Comparison of ENCODE assay signal across 9 mouse cellular contexts in the genomic region with DNA sequence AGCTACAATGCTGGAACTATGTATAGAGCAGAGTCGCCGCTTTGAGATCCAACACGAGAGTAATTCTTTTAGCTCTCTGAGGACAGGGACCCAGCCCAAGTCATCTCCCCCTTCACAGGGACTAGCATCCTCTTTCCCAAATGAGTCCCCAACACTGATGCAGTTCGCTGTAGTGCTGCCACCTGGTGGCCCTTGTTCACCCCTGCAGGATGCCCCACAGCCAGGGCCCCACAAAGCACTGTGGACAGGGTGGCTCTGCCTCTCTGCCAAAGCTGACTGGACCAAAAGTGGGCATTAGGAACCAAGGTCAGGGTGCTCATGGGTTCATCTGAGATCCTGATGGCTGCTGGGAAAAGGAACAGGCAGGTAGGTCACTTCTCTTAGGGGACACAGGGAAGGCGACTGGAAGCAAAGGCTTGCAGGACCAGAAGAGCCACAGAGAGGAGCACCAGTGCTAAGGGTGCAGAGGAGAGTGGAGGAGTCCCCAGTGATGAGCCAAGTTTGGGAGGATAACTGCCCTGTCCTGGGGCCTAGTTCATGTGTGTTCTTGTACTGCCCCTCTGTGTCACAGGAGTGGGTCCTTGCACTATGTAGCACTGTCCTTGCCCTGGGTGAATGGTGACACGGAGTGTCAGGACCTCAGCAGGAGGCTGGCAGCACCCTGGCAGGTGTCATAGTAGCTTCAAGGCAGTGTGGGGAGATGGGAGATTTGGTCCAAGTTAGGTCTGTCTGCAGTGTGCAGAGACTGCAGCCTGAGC. TPM values are rescaled to one million over a fixed set of nuclear protein-coding genes. Genes with fewer than 3 reads are reported as not detected.
DNase-seq lines count a peak whose midpoint lies in the region; ATAC-seq and TF ChIP-seq lines count a peak whose summit lies in the region.
"Had no signal": no experiment of that assay in that cellular context is flagged by ENCODE, and none has a peak within 500 bp of the region (broad histone marks: within the 10 kb centered on the region; RNA-seq: fewer than 3 reads in every experiment).

No protein-coding gene starts in this region.

- no peaks in the 10 kb centered on the region for H3K27me3 ChIP-seq in embryonic facial prominence, embryonic 10.5 days (replicated peaks; ENCODE audit: low read depth, poor library complexity, severe bottlenecking)
- H3K27me3 ChIP-seq in hindbrain, embryonic 13.5 days = no peaks in the 10 kb centered on the region
- H3K27me3 ChIP-seq in liver, adult 2 months (ENCODE audit: control insufficient read depth, insufficient read depth, low read length) = no peaks in the 10 kb centered on the region

- no peak for TF ChIP-seq POLR2A in liver, adult 2 months (IDR thresholded peaks at IDR 0.05; ENCODE audit: extremely low read depth, insufficient read depth, low read length)

- peak; percentile 23; the same call in 1 of the 2 replicates for ATAC-seq in hindbrain, embryonic 13.5 days (ENCODE audit: low FRiP score)
- ATAC-seq in monocyte, adult 5-6 weeks (replicated peaks; ENCODE audit: insufficient number of reproducible peaks, low FRiP score, low TSS enrichment, poor library complexity, severe bottlenecking) = peak; percentile 53; the same call in 1 of the 2 replicates

- 48% methylated on average over 6 of the region's 6 CpGs for WGBS in embryonic facial prominence, embryonic 10.5 days
- 57% methylated on average over 6 of the region's 6 CpGs for WGBS in hindbrain, embryonic 13.5 days
- WGBS in liver, adult 2 months = 66% methylated on average over 6 of the region's 6 CpGs

- H3K4me1 ChIP-seq in embryonic facial prominence, embryonic 10.5 days = peaks cover 17% of the 10 kb centered on the region
- peaks cover 36% of the 10 kb centered on the region for H3K4me1 ChIP-seq in hindbrain, embryonic 13.5 days (replicated peaks)
- H3K4me1 ChIP-seq in liver, adult 2 months (ENCODE audit: control insufficient read depth, insufficient read depth, low read length) = peaks cover 8% of the 10 kb centered on the region

- DNase-seq in left cerebral cortex, adult 2 months (ENCODE audit: extremely low spot score in 1 of 2, low spot score in 2 of 2) = peak; percentile 62 to 65
- no peak for DNase-seq in left cerebral cortex, adult 11 months (ENCODE audit: low spot score)
- peak; percentile 55 for DNase-seq in T-cell, adult 2 months (ENCODE audit: low spot score)
- DNase-seq in embryonic facial prominence, embryonic 10.5 days (ENCODE audit: low spot score) = peak; percentile 69
- no peak for DNase-seq in liver, adult 2 months (ENCODE audit: extremely low read depth, low read depth, low spot score)
- peak; percentile 64 for DNase-seq in thymus, postnatal 25 days

- no peak overlapping the region for H3K4me3 ChIP-seq in left cerebral cortex, adult 2 months
- no peak overlapping the region for H3K4me3 ChIP-seq in embryonic facial prominence, embryonic 10.5 days
- H3K4me3 ChIP-seq in hindbrain, embryonic 13.5 days = no peak overlapping the region
- H3K4me3 ChIP-seq in liver, adult 2 months (ENCODE audit: insufficient read depth, low read depth, low read length) = no peak overlapping the region
- H3K4me3 ChIP-seq: erythroblast, embryonic 14.5 days had no signal

- H3K4me2 ChIP-seq in hindbrain, embryonic 13.5 days = no peak overlapping the region

- no peak overlapping the region for H3K9ac ChIP-seq in hindbrain, embryonic 13.5 days
- H3K9ac ChIP-seq in liver, adult 2 months (ENCODE audit: low read depth, low read length) = no peak overlapping the region

- 0 out of 2 replicates have a peak, but pooled peaks cover 3% of the 10 kb centered on the region for H3K9me3 ChIP-seq in embryonic facial prominence, embryonic 10.5 days
- no peaks in the 10 kb centered on the region for H3K9me3 ChIP-seq in hindbrain, embryonic 13.5 days

- intact Hi-C loops in left cerebral cortex, adult 2 months (cut with DNase I) = loop anchor here (1.0 kb wide), 2 partner anchors 61 to 108 kb away; no protein-coding TSS in a partner anchor

- H3K79me2 ChIP-seq in liver, adult 2 months (ENCODE audit: control insufficient read depth, insufficient read depth, low read length) = peaks cover 8% of the 10 kb centered on the region

- H3K27ac ChIP-seq in left cerebral cortex, adult 2 months = 0 out of 2 replicates have a peak overlapping the region, but pooled peaks have one; percentile 36
- H3K27ac ChIP-seq in embryonic facial prominence, embryonic 10.5 days (replicated peaks) = no peak overlapping the region
- no peak overlapping the region; the same call in 1 of the 2 replicates for H3K27ac ChIP-seq in hindbrain, embryonic 13.5 days
- H3K27ac ChIP-seq in liver, adult 2 months (replicated peaks; ENCODE audit: insufficient read depth, low read depth, low read length) = no peak overlapping the region

- TF ChIP-seq CTCF in left cerebral cortex, adult 2 months (IDR thresholded peaks at IDR 0.05) = peak; percentile 91
- peak; percentile 86 for TF ChIP-seq CTCF in liver, adult 2 months (IDR thresholded peaks at IDR 0.05; ENCODE audit: low read depth, low read length)

- H3K36me3 ChIP-seq in embryonic facial prominence, embryonic 10.5 days (replicated peaks) = peaks cover 48% of the 10 kb centered on the region
- peaks cover 53% of the 10 kb centered on the region for H3K36me3 ChIP-seq in hindbrain, embryonic 13.5 days
- H3K36me3 ChIP-seq in liver, adult 2 months (ENCODE audit: control insufficient read depth, insufficient read depth, low read length) = peaks cover 9% of the 10 kb centered on the region; the same call in 1 of the 2 replicates

RNA-seq across cellular contexts. Expression of gene Pink1, which starts 7.4 kb away (rescaled TPM):
- total RNA-seq in left cerebral cortex, adult 2 months (2021) = 100 to 1,000 TPM; 302 to 313 TPM
- polyA plus RNA-seq in embryonic facial prominence, embryonic 10.5 days (2016; fragmentation: Nextera tagmentation; extraction: Ambion mirVana) = 29.0 and 30.6 TPM in 2 replicates
- 91.0 and 93.8 TPM in 2 replicates for polyA plus RNA-seq in hindbrain, embryonic 13.5 days (2015; fragmentation: Nextera tagmentation; extraction: Ambion mirVana)
- total RNA-seq in liver, adult 2 months (2014; rRNA removed) = 134 and 150 TPM in 2 replicates
- polyA plus RNA-seq in liver, adult 2 months (2012; rRNA removed) = 192 and 217 TPM in 2 replicates
- 61.5 to 65.7 TPM (median 63.1 TPM) in 3 replicates for total RNA-seq in monocyte, adult 5-6 weeks (2017)

RNA-seq across cellular contexts. Expression of gene Ddost, which starts 14.2 kb away (rescaled TPM):
- 10 to 100 TPM; 82.4 to 88.9 TPM for total RNA-seq in left cerebral cortex, adult 2 months (2021)
- polyA plus RNA-seq in embryonic facial prominence, embryonic 10.5 days (2016; fragmentation: Nextera tagmentation; extraction: Ambion mirVana) = 273 and 284 TPM in 2 replicates
- 208 and 213 TPM in 2 replicates for polyA plus RNA-seq in hindbrain, embryonic 13.5 days (2015; fragmentation: Nextera tagmentation; extraction: Ambion mirVana)
- total RNA-seq in liver, adult 2 months (2014; rRNA removed) = 93.9 and 114 TPM in 2 replicates
- polyA plus RNA-seq in liver, adult 2 months (2012; rRNA removed) = 141 and 145 TPM in 2 replicates
- 51.8 to 63.8 TPM (median 53.8 TPM) in 3 replicates for total RNA-seq in monocyte, adult 5-6 weeks (2017)

RNA-seq across cellular contexts. Expression of gene Cda, which starts 49.1 kb away (rescaled TPM):
- 1 to 10 TPM; 3.8 to 4.0 TPM for total RNA-seq in left cerebral cortex, adult 2 months (2021)
- 3.3 and 4.8 TPM in 2 replicates for polyA plus RNA-seq in embryonic facial prominence, embryonic 10.5 days (2016; fragmentation: Nextera tagmentation; extraction: Ambion mirVana)
- polyA plus RNA-seq in hindbrain, embryonic 13.5 days (2015; fragmentation: Nextera tagmentation; extraction: Ambion mirVana) = 4.0 and 4.1 TPM in 2 replicates
- 4.5 and 4.8 TPM in 2 replicates for total RNA-seq in liver, adult 2 months (2014; rRNA removed)
- 33.1 and 34.1 TPM in 2 replicates for polyA plus RNA-seq in liver, adult 2 months (2012; rRNA removed)
- not detected in 3 replicates for total RNA-seq in monocyte, adult 5-6 weeks (2017)

Comparison
In these comparisons a context has a peak if more than half of its experiments do, and no peak if none do; other contexts are left out.
1. DNase-seq: peak in left cerebral cortex, adult 2 months (2 of 2), T-cell, adult 2 months (single experiment), embryonic facial prominence, embryonic 10.5 days (single experiment) and thymus, postnatal 25 days (single experiment); none in left cerebral cortex, adult 11 months (single experiment) and liver, adult 2 months (single experiment).